7 mouse cellular contexts compared by ENCODE assay signal in genomic region chr1:126929666-126930065, GRCm38 (mm10).
DNase-seq lines count a peak whose midpoint lies in the region; ATAC-seq lines count a peak whose summit lies in the region.

No protein-coding gene starts in this region.

- H3K36me3 ChIP-seq in hindbrain, embryonic 11.5 days (ENCODE audit: control insufficient read depth, insufficient read depth, low read length): no peaks in the 10 kb centered on the region
- H3K36me3 ChIP-seq in hindbrain, embryonic 12.5 days: no peaks in the 10 kb centered on the region

- no peaks in the 10 kb centered on the region for H3K9me3 ChIP-seq in hindbrain, embryonic 11.5 days (ENCODE audit: control insufficient read depth, low read length)
- H3K9me3 ChIP-seq in hindbrain, embryonic 12.5 days (replicated peaks): no peaks in the 10 kb centered on the region

- H3K4me2 ChIP-seq in hindbrain, embryonic 11.5 days (replicated peaks; ENCODE audit: low read depth, low read length): no peak overlapping the region
- no peak overlapping the region for H3K4me2 ChIP-seq in hindbrain, embryonic 12.5 days (replicated peaks)

- H3K9ac ChIP-seq in hindbrain, embryonic 11.5 days (ENCODE audit: low read depth, low read length): no peak overlapping the region
- no peak overlapping the region for H3K9ac ChIP-seq in hindbrain, embryonic 12.5 days

- DNase-seq in hindbrain, embryonic 11.5 days (ENCODE audit: low spot score): peak; percentile 67
- peak; percentile 65 for DNase-seq in testis, postnatal 10 days (ENCODE audit: low spot score)
- DNase-seq in testis, postnatal 14 days (ENCODE audit: low spot score): no peak
- DNase-seq in naive thymus-derived CD4-positive, alpha-beta T cell, adult 2 months (ENCODE audit: low read depth): peak; percentile 17
- no peak for DNase-seq in T-cell, adult 2 months (ENCODE audit: low spot score)

- WGBS in hindbrain, embryonic 11.5 days: 73% methylated on average over 4 of the region's 4 CpGs
- 79% methylated on average over 4 of the region's 4 CpGs for WGBS in hindbrain, embryonic 12.5 days

- H3K4me3 ChIP-seq in hindbrain, embryonic 11.5 days (ENCODE audit: low read depth, low read length): no peak overlapping the region
- no peak overlapping the region for H3K4me3 ChIP-seq in hindbrain, embryonic 12.5 days

- H3K4me1 ChIP-seq in hindbrain, embryonic 11.5 days (replicated peaks; ENCODE audit: control insufficient read depth, insufficient read depth, low read length): no peaks in the 10 kb centered on the region
- H3K4me1 ChIP-seq in hindbrain, embryonic 12.5 days: peaks cover 30% of the 10 kb centered on the region

- ATAC-seq in hindbrain, embryonic 11.5 days (ENCODE audit: low FRiP score): no peak
- ATAC-seq in hindbrain, embryonic 12.5 days (ENCODE audit: low FRiP score): no peak
- 0 out of 2 replicates have a peak, but pooled peaks have one; percentile 41 for ATAC-seq in common myeloid progenitor, adult 5-6 weeks (replicated peaks; ENCODE audit: low read depth, poor library complexity, severe bottlenecking)

- H3K27me3 ChIP-seq in hindbrain, embryonic 11.5 days (ENCODE audit: control insufficient read depth, insufficient read depth, low read length): no peaks in the 10 kb centered on the region
- H3K27me3 ChIP-seq in hindbrain, embryonic 12.5 days: no peaks in the 10 kb centered on the region

- H3K27ac ChIP-seq in hindbrain, embryonic 11.5 days (ENCODE audit: low read depth, low read length): no peak overlapping the region
- H3K27ac ChIP-seq in hindbrain, embryonic 12.5 days: no peak overlapping the region

Comparison
In these comparisons a context has a peak if more than half of its experiments do, and no peak if none do; other contexts are left out.
1. DNase-seq: peak in hindbrain, embryonic 11.5 days (single experiment), testis, postnatal 10 days (single experiment) and naive thymus-derived CD4-positive, alpha-beta T cell, adult 2 months (single experiment); none in testis, postnatal 14 days (single experiment) and T-cell, adult 2 months (single experiment).